In genomic region chr4:129191691-129192090, GRCm38 (mm10) we compare ENCODE assay signal across 11 mouse cellular contexts. TPM values are rescaled to one million over a fixed set of nuclear protein-coding genes. Genes with fewer than 3 reads are reported as not detected.
DNase-seq lines count a peak whose midpoint lies in the region; ATAC-seq and TF ChIP-seq lines count a peak whose summit lies in the region.
"Had no signal": no experiment of that assay in that cellular context is flagged by ENCODE, and none has a peak within 500 bp of the region (broad histone marks: within the 10 kb centered on the region; RNA-seq: fewer than 3 reads in every experiment).

No protein-coding gene starts in this region.

- 76% methylated on average over 5 of the region's 5 CpGs for WGBS in hindbrain, embryonic 10.5 days
- 74% methylated on average over 5 of the region's 5 CpGs for WGBS in hindbrain, embryonic 11.5 days
- WGBS in midbrain, embryonic 14.5 days: 86% methylated on average over 5 of the region's 5 CpGs
- WGBS in midbrain, embryonic 16.5 days: 79% methylated on average over 5 of the region's 5 CpGs
- 59% methylated on average over 5 of the region's 5 CpGs for WGBS in intestine, postnatal 0 days
- 72% methylated on average over 5 of the region's 5 CpGs for WGBS in stomach, embryonic 16.5 days

- H3K27ac ChIP-seq in hindbrain, embryonic 10.5 days: 0 out of 2 replicates have a peak overlapping the region, but pooled peaks have one; percentile 12
- no peak overlapping the region for H3K27ac ChIP-seq in hindbrain, embryonic 11.5 days (ENCODE audit: low read depth, low read length)
- H3K27ac ChIP-seq in midbrain, embryonic 14.5 days (replicated peaks; ENCODE audit: low read depth, low read length): no peak overlapping the region
- H3K27ac ChIP-seq in midbrain, embryonic 16.5 days (ENCODE audit: low read length): no peak overlapping the region
- H3K27ac ChIP-seq in intestine, postnatal 0 days (ENCODE audit: low read depth, low read length): no peak overlapping the region
- H3K27ac ChIP-seq in stomach, embryonic 16.5 days (ENCODE audit: low read length): no peak overlapping the region
- H3K27ac ChIP-seq: heart, embryonic 10.5 days had no signal

- no peak for TF ChIP-seq CTCF in intestine, postnatal 0 days (IDR thresholded peaks at IDR 0.05; ENCODE audit: low read depth)

- H3K4me3 ChIP-seq in hindbrain, embryonic 10.5 days: peak overlapping the region; percentile 81; the same call in 1 of the 2 replicates
- H3K4me3 ChIP-seq in hindbrain, embryonic 11.5 days (ENCODE audit: low read depth, low read length): no peak overlapping the region
- H3K4me3 ChIP-seq in midbrain, embryonic 14.5 days (replicated peaks; ENCODE audit: low read depth, low read length): no peak overlapping the region
- H3K4me3 ChIP-seq in midbrain, embryonic 16.5 days (ENCODE audit: low read depth, low read length): no peak overlapping the region
- no peak overlapping the region for H3K4me3 ChIP-seq in intestine, postnatal 0 days (ENCODE audit: low read depth, low read length)
- H3K4me3 ChIP-seq in stomach, embryonic 16.5 days (replicated peaks; ENCODE audit: low read length): no peak overlapping the region

- no peak overlapping the region for H3K9ac ChIP-seq in hindbrain, embryonic 11.5 days (ENCODE audit: low read depth, low read length)
- H3K9ac ChIP-seq in midbrain, embryonic 14.5 days (replicated peaks; ENCODE audit: low read length): 0 out of 2 replicates have a peak overlapping the region, but pooled peaks have one; percentile 14
- H3K9ac ChIP-seq in midbrain, embryonic 16.5 days (ENCODE audit: low read depth, low read length): no peak overlapping the region
- H3K9ac ChIP-seq in intestine, postnatal 0 days (ENCODE audit: low read depth, low read length): no peak overlapping the region
- H3K9ac ChIP-seq in stomach, embryonic 16.5 days (ENCODE audit: low read length): no peak overlapping the region

- no peak for DNase-seq in hindbrain, embryonic 10.5 days (ENCODE audit: low spot score)
- DNase-seq in hindbrain, embryonic 11.5 days (ENCODE audit: low spot score): no peak
- no peak for DNase-seq in midbrain, embryonic 14.5 days
- no peak for DNase-seq in left cerebral cortex, adult 11 months (ENCODE audit: low spot score)
- DNase-seq in urinary bladder, adult 18-20 months (ENCODE audit: low spot score in 2 of 2): no peak
- DNase-seq: kidney, adult 11 months; right cerebral cortex, postnatal 14 days had no signal

- no peak for ATAC-seq in hindbrain, embryonic 11.5 days (ENCODE audit: low FRiP score)
- no peak for ATAC-seq in midbrain, embryonic 14.5 days (ENCODE audit: low FRiP score, low TSS enrichment)
- no peak for ATAC-seq in midbrain, embryonic 16.5 days
- ATAC-seq in intestine, postnatal 0 days: no peak
- ATAC-seq in stomach, embryonic 16.5 days (ENCODE audit: insufficient read depth, low FRiP score): no peak

- H3K36me3 ChIP-seq in hindbrain, embryonic 10.5 days: peaks cover 42% of the 10 kb centered on the region
- H3K36me3 ChIP-seq in hindbrain, embryonic 11.5 days (ENCODE audit: control insufficient read depth, insufficient read depth, low read length): 0 out of 2 replicates have a peak, but pooled peaks cover 3% of the 10 kb centered on the region
- H3K36me3 ChIP-seq in midbrain, embryonic 14.5 days (ENCODE audit: control insufficient read depth, insufficient read depth, low read length): peaks cover 23% of the 10 kb centered on the region
- H3K36me3 ChIP-seq in midbrain, embryonic 16.5 days (ENCODE audit: control insufficient read depth, insufficient read depth, low read length): no peaks in the 10 kb centered on the region
- peaks cover 13% of the 10 kb centered on the region for H3K36me3 ChIP-seq in intestine, postnatal 0 days (ENCODE audit: control insufficient read depth, insufficient read depth)
- no peaks in the 10 kb centered on the region for H3K36me3 ChIP-seq in stomach, embryonic 16.5 days (ENCODE audit: control insufficient read depth, insufficient read depth, low read length)

- no peaks in the 10 kb centered on the region for H3K9me3 ChIP-seq in hindbrain, embryonic 10.5 days
- no peaks in the 10 kb centered on the region for H3K9me3 ChIP-seq in hindbrain, embryonic 11.5 days (ENCODE audit: control insufficient read depth, low read length)
- H3K9me3 ChIP-seq in midbrain, embryonic 14.5 days (ENCODE audit: control insufficient read depth, low read length): no peaks in the 10 kb centered on the region
- no peaks in the 10 kb centered on the region for H3K9me3 ChIP-seq in midbrain, embryonic 16.5 days (replicated peaks; ENCODE audit: control insufficient read depth, low read length, poor library complexity, severe bottlenecking)
- no peaks in the 10 kb centered on the region for H3K9me3 ChIP-seq in intestine, postnatal 0 days (ENCODE audit: control insufficient read depth)
- H3K9me3 ChIP-seq in stomach, embryonic 16.5 days (replicated peaks; ENCODE audit: control insufficient read depth, low read length): no peaks in the 10 kb centered on the region
- H3K9me3 ChIP-seq: heart, embryonic 10.5 days had no signal

- no peaks in the 10 kb centered on the region for H3K27me3 ChIP-seq in hindbrain, embryonic 10.5 days (ENCODE audit: insufficient read depth, poor library complexity, severe bottlenecking)
- H3K27me3 ChIP-seq in hindbrain, embryonic 11.5 days (ENCODE audit: control insufficient read depth, insufficient read depth, low read length): no peaks in the 10 kb centered on the region
- no peaks in the 10 kb centered on the region for H3K27me3 ChIP-seq in midbrain, embryonic 14.5 days (ENCODE audit: control insufficient read depth, insufficient read depth, low read length)
- no peaks in the 10 kb centered on the region for H3K27me3 ChIP-seq in midbrain, embryonic 16.5 days (ENCODE audit: control insufficient read depth, insufficient read depth, low read depth, low read length)
- H3K27me3 ChIP-seq in intestine, postnatal 0 days (replicated peaks; ENCODE audit: control insufficient read depth, insufficient read depth, low read length): no peaks in the 10 kb centered on the region
- H3K27me3 ChIP-seq in stomach, embryonic 16.5 days (ENCODE audit: control insufficient read depth, insufficient read depth, low read length): no peaks in the 10 kb centered on the region

- H3K4me1 ChIP-seq in hindbrain, embryonic 10.5 days (replicated peaks): peaks cover 31% of the 10 kb centered on the region
- H3K4me1 ChIP-seq in hindbrain, embryonic 11.5 days (replicated peaks; ENCODE audit: control insufficient read depth, insufficient read depth, low read length): no peaks in the 10 kb centered on the region
- H3K4me1 ChIP-seq in midbrain, embryonic 14.5 days (ENCODE audit: control insufficient read depth, insufficient read depth, low read length): peaks cover 10% of the 10 kb centered on the region
- H3K4me1 ChIP-seq in midbrain, embryonic 16.5 days (ENCODE audit: control insufficient read depth, insufficient read depth, low read length): peaks cover 24% of the 10 kb centered on the region
- H3K4me1 ChIP-seq in intestine, postnatal 0 days (replicated peaks; ENCODE audit: control insufficient read depth, insufficient read depth, low read length): 0 out of 2 replicates have a peak, but pooled peaks cover 6% of the 10 kb centered on the region
- peaks cover 24% of the 10 kb centered on the region for H3K4me1 ChIP-seq in stomach, embryonic 16.5 days (ENCODE audit: control insufficient read depth, insufficient read depth, low read length)

- no peak overlapping the region for H3K4me2 ChIP-seq in hindbrain, embryonic 11.5 days (replicated peaks; ENCODE audit: low read depth, low read length)
- no peak overlapping the region for H3K4me2 ChIP-seq in midbrain, embryonic 14.5 days (ENCODE audit: low read length)
- no peak overlapping the region for H3K4me2 ChIP-seq in midbrain, embryonic 16.5 days (ENCODE audit: low read length)
- H3K4me2 ChIP-seq in intestine, postnatal 0 days (replicated peaks; ENCODE audit: low read depth): peak overlapping the region; percentile 74
- peak overlapping the region; percentile 86; the same call in 1 of the 2 replicates for H3K4me2 ChIP-seq in stomach, embryonic 16.5 days (ENCODE audit: low read depth, low read length)

RNA-seq across cellular contexts. Expression of gene Yars, which starts 2.1 kb away (rescaled TPM):
- 104 and 109 TPM in 2 replicates for polyA plus RNA-seq in hindbrain, embryonic 10.5 days (2016; fragmentation: Nextera tagmentation; extraction: Ambion mirVana)
- 102 and 109 TPM in 2 replicates for polyA plus RNA-seq in hindbrain, embryonic 11.5 days (2014; fragmentation: Nextera tagmentation; extraction: Ambion mirVana)
- 116 and 122 TPM in 2 replicates for polyA plus RNA-seq in midbrain, embryonic 14.5 days (2014; fragmentation: Nextera tagmentation; extraction: Ambion mirVana)
- polyA plus RNA-seq in midbrain, embryonic 16.5 days (2015; fragmentation: Nextera tagmentation; extraction: Ambion mirVana): 111 and 116 TPM in 2 replicates
- polyA plus RNA-seq in intestine, postnatal 0 days (2015; fragmentation: Nextera tagmentation; extraction: Ambion mirVana): 35.6 and 41.8 TPM in 2 replicates
- polyA plus RNA-seq in stomach, embryonic 16.5 days (2015; fragmentation: Nextera tagmentation; extraction: Ambion mirVana): 72.9 and 80.0 TPM in 2 replicates

RNA-seq across cellular contexts. Expression of gene S100pbp, which starts 2.2 kb away (rescaled TPM):
- polyA plus RNA-seq in hindbrain, embryonic 10.5 days (2016; fragmentation: Nextera tagmentation; extraction: Ambion mirVana): 21.5 and 26.3 TPM in 2 replicates
- 19.9 and 20.7 TPM in 2 replicates for polyA plus RNA-seq in hindbrain, embryonic 11.5 days (2014; fragmentation: Nextera tagmentation; extraction: Ambion mirVana)
- 18.2 and 23.7 TPM in 2 replicates for polyA plus RNA-seq in midbrain, embryonic 14.5 days (2014; fragmentation: Nextera tagmentation; extraction: Ambion mirVana)
- polyA plus RNA-seq in midbrain, embryonic 16.5 days (2015; fragmentation: Nextera tagmentation; extraction: Ambion mirVana): 27.0 and 28.0 TPM in 2 replicates
- 6.9 and 7.7 TPM in 2 replicates for polyA plus RNA-seq in intestine, postnatal 0 days (2015; fragmentation: Nextera tagmentation; extraction: Ambion mirVana)
- 13.0 and 13.1 TPM in 2 replicates for polyA plus RNA-seq in stomach, embryonic 16.5 days (2015; fragmentation: Nextera tagmentation; extraction: Ambion mirVana)

RNA-seq across cellular contexts. Expression of gene Fndc5, which starts 54.9 kb away (rescaled TPM):
- 0.72 and 1.8 TPM in 2 replicates for polyA plus RNA-seq in hindbrain, embryonic 10.5 days (2016; fragmentation: Nextera tagmentation; extraction: Ambion mirVana)
- 2.5 and 3.2 TPM in 2 replicates for polyA plus RNA-seq in hindbrain, embryonic 11.5 days (2014; fragmentation: Nextera tagmentation; extraction: Ambion mirVana)
- 5.6 and 8.0 TPM in 2 replicates for polyA plus RNA-seq in midbrain, embryonic 14.5 days (2014; fragmentation: Nextera tagmentation; extraction: Ambion mirVana)
- polyA plus RNA-seq in midbrain, embryonic 16.5 days (2015; fragmentation: Nextera tagmentation; extraction: Ambion mirVana): 5.9 and 6.2 TPM in 2 replicates
- polyA plus RNA-seq in intestine, postnatal 0 days (2015; fragmentation: Nextera tagmentation; extraction: Ambion mirVana): 14.5 and 15.4 TPM in 2 replicates
- polyA plus RNA-seq in stomach, embryonic 16.5 days (2015; fragmentation: Nextera tagmentation; extraction: Ambion mirVana): 1.3 and 2.6 TPM in 2 replicates

Comparison
In these comparisons a context has a peak if more than half of its experiments do, and no peak if none do; other contexts are left out.
1. H3K4me2 ChIP-seq: peak in intestine, postnatal 0 days (single experiment) and stomach, embryonic 16.5 days (single experiment); none in hindbrain, embryonic 11.5 days (single experiment), midbrain, embryonic 14.5 days (single experiment) and midbrain, embryonic 16.5 days (single experiment).